Mouse (Mus musculus) liver, postnatal 0 days (tissue): ENCODE measurements around the gene Tlnrd1.

Experiments used
- CTCF ChIP-seq: sonication (generic); IDR thresholded peaks from 2 replicates; pipeline ENCODE4 v1.5.1; 2016; ENCODE audit warnings: antibody characterized with exemption, low read depth
- EP300 ChIP-seq: IDR thresholded peaks from 2 replicates; pipeline ENCODE4 v1.6.1; 2016; ENCODE audit warnings: antibody characterized with exemption, low read depth, mild to moderate bottlenecking

DNA sequence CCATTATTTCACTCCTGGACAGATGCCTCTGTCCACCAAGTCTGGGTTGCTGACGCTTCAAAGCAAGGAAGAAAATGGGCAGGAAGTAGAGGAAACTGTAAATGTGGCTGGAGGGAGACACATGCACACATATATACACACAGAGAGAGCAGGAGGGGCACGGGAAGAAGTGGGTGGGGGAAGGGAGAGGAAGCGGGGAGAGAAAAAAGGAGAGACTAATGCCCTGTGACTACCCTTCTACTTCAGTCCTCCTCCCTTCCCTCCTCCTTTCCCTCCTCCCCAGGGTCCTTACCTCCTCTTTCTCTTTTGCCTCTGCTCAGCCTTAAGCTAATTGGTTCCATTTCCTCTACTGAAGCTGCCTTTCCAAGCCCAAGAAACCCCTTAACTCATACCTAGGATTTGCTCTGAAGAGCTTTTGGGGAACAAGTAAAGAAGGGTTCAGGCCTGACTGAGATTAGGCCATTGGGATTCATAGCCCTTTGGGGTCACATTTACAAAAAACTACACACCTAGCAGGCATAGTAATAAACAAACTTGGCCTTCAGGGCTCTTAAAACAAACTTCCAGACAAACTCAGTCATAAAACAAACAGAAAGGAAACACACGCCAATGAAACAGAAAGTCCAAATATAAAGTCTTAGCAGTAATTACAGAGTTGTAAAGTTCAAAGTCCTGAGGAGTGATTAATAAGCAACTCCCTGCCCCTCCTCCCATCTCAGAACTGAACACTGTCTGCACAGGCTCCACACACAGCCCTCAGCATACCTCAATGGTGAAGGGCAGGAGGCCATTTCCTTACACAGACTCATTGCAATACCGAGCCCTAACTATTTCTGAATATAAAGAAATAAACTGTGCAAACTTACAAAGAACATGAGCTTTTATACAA, 36.7 kb downstream of the Tlnrd1 start:
- TF ChIP-seq CTCF (no peak), EP300 (no peak)
